Mouse (Mus musculus): ENCODE data around the gene Tex101. TPM values are rescaled to one million over a fixed set of nuclear protein-coding genes. Genes with fewer than 3 reads are reported as not detected.
"Not testable (repeated sequence)": the region's sequence is repeated elsewhere in the genome, so short reads cannot be mapped to it uniquely, and the experiment has no call there.

Gene Tex101
- not detected in 2 replicates for polyA plus RNA-seq (2015; fragmentation: Nextera tagmentation; extraction: Ambion mirVana)

- H3K36me3 ChIP-seq (ENCODE audit: control insufficient read depth, insufficient read depth): no peaks in the 10 kb centered on the region
- H3K4me1 ChIP-seq (replicated peaks; ENCODE audit: control insufficient read depth, insufficient read depth, low read length): no peaks in the 10 kb centered on the region
- ATAC-seq: no peak
- 93% methylated on average over 9 of the region's 9 CpGs for WGBS
- no peak within 1 kb of the TSS for H3K4me3 ChIP-seq (replicated peaks; ENCODE audit: low read length)
- no peaks in the 10 kb centered on the region for H3K27me3 ChIP-seq (replicated peaks; ENCODE audit: control insufficient read depth, insufficient read depth, low read length)
- no peak within 1 kb of the TSS for H3K4me2 ChIP-seq (ENCODE audit: low read length)
- H3K9me3 ChIP-seq (ENCODE audit: control insufficient read depth, low read length): no peaks in the 10 kb centered on the region
- H3K9ac ChIP-seq (replicated peaks; ENCODE audit: low read depth, low read length): no peak within 1 kb of the TSS
- H3K27ac ChIP-seq (ENCODE audit: low read length): no peak within 1 kb of the TSS
These were observed at the start of gene Tex101 for GRCm38 (mm10) chr7:24676575-24676974. TSS of gene Tex101 (minus strand) at chr7:24676675.

- Histone ChIP-seq H3K27ac (ENCODE audit: low read length) (no peak overlapping the region), H3K4me1 (replicated peaks; ENCODE audit: control insufficient read depth, insufficient read depth, low read length) (peaks cover 2% of the 10 kb centered on the region; the same call in 1 of the 2 replicates), H3K4me3 (replicated peaks; ENCODE audit: low read length) (no peak overlapping the region), H3K27me3 (replicated peaks; ENCODE audit: control insufficient read depth, insufficient read depth, low read length) (no peaks in the 10 kb centered on the region), H3K9me3 (ENCODE audit: control insufficient read depth, low read length) (no peaks in the 10 kb centered on the region), H3K4me2 (ENCODE audit: low read length) (no peak overlapping the region), H3K9ac (replicated peaks; ENCODE audit: low read depth, low read length) (no peak overlapping the region), H3K36me3 (ENCODE audit: control insufficient read depth, insufficient read depth) (no peaks in the 10 kb centered on the region)
- ATAC-seq: no peak
- 83% methylated on average over 6 of the region's 6 CpGs for WGBS
These were observed 38.6 kb upstream of the Tex101 start for GRCm38 (mm10) chr7:24715039-24715438.

DNA sequence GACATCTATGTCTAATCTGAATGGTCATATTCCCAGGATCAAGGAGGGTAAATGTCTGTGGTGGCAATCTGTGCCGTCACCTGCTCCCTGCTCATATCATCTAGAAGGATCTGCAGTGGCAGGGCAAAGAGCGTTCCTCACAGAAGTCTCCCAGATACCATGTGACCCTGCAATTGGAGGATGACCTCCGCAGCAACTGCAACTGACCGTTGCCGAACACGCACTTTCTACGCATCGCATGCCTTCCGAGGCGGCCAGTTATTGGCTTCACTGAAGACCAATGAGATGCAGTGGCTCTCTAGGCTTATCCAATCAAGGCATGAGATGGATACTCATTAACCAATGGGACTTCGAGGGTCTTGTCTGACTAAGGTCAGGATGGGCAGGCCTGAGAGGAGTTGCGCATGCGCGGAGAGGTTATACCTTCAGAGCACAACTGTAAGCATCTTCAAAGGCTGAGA lies 32.4 kb upstream of the Tex101 start, which contains the start of gene BC049730:
BC049730 (plus strand) TSS at position 411 of the 461 bp plus-strand sequence.
- WGBS: 95% methylated on average over 14 of the region's 14 CpGs
- no peaks in the 10 kb centered on the region for H3K27me3 ChIP-seq (replicated peaks; ENCODE audit: control insufficient read depth, insufficient read depth, low read length)
- H3K27ac ChIP-seq (ENCODE audit: low read length): no peak within 1 kb of the TSS
- H3K4me1 ChIP-seq (replicated peaks; ENCODE audit: control insufficient read depth, insufficient read depth, low read length): no peaks in the 10 kb centered on the region
- H3K9me3 ChIP-seq (ENCODE audit: control insufficient read depth, low read length): no peaks in the 10 kb centered on the region
- no peak within 1 kb of the TSS for H3K4me3 ChIP-seq (replicated peaks; ENCODE audit: low read length)
- no peak within 1 kb of the TSS for H3K4me2 ChIP-seq (ENCODE audit: low read length)
- no peaks in the 10 kb centered on the region for H3K36me3 ChIP-seq (ENCODE audit: control insufficient read depth, insufficient read depth)
- H3K9ac ChIP-seq (replicated peaks; ENCODE audit: low read depth, low read length): no peak within 1 kb of the TSS
- no peak for ATAC-seq

- not testable (repeated sequence) for H3K9ac ChIP-seq (replicated peaks; ENCODE audit: low read depth, low read length); H3K4me2 ChIP-seq (ENCODE audit: low read length); ATAC-seq; H3K27ac ChIP-seq (ENCODE audit: low read length); H3K4me3 ChIP-seq (replicated peaks; ENCODE audit: low read length); H3K36me3 ChIP-seq (ENCODE audit: control insufficient read depth, insufficient read depth); H3K4me1 ChIP-seq (replicated peaks; ENCODE audit: control insufficient read depth, insufficient read depth, low read length); H3K27me3 ChIP-seq (replicated peaks; ENCODE audit: control insufficient read depth, insufficient read depth, low read length); H3K9me3 ChIP-seq (ENCODE audit: control insufficient read depth, low read length)
- 89% methylated on average over 9 of the region's 9 CpGs for WGBS
These were observed 26.4 kb upstream of the Tex101 start for GRCm38 (mm10) chr7:24702841-24703240.

DNA sequence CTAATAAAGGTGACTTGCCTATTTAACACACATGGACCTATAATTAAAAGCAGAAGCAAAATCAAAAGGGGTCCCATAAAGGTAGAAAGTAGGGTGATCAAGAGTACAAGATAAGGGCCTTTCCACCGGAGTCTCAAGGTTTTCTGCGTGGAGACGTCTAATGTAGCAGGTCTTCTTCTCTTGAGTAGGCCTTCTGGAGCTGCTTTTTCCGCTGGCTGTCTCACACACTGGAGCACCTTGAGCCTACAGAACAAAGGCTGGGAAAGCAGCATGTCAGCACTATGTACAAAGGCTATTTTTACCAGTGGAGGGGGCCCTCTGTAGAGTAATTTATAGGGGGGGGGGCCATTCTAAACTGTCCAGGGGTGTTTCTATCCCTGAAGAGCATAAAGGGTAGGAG lies 21.4 kb upstream of the Tex101 start:
- H3K4me2 ChIP-seq (ENCODE audit: low read length); H3K9me3 ChIP-seq (ENCODE audit: control insufficient read depth, low read length); H3K9ac ChIP-seq (replicated peaks; ENCODE audit: low read depth, low read length); H3K4me3 ChIP-seq (replicated peaks; ENCODE audit: low read length); H3K27ac ChIP-seq (ENCODE audit: low read length); H3K4me1 ChIP-seq (replicated peaks; ENCODE audit: control insufficient read depth, insufficient read depth, low read length); H3K36me3 ChIP-seq (ENCODE audit: control insufficient read depth, insufficient read depth); H3K27me3 ChIP-seq (replicated peaks; ENCODE audit: control insufficient read depth, insufficient read depth, low read length); ATAC-seq: not testable (repeated sequence)
- 92% methylated on average over 4 of the region's 4 CpGs for WGBS

GRCm38 (mm10) chr7:24692693-24693092 lies 16.2 kb upstream of the Tex101 start:
- not testable (repeated sequence) for H3K36me3 ChIP-seq (ENCODE audit: control insufficient read depth, insufficient read depth); H3K27me3 ChIP-seq (replicated peaks; ENCODE audit: control insufficient read depth, insufficient read depth, low read length); H3K9ac ChIP-seq (replicated peaks; ENCODE audit: low read depth, low read length); H3K27ac ChIP-seq (ENCODE audit: low read length); H3K9me3 ChIP-seq (ENCODE audit: control insufficient read depth, low read length); H3K4me1 ChIP-seq (replicated peaks; ENCODE audit: control insufficient read depth, insufficient read depth, low read length); ATAC-seq; H3K4me2 ChIP-seq (ENCODE audit: low read length); H3K4me3 ChIP-seq (replicated peaks; ENCODE audit: low read length)
- WGBS: 79% methylated on average over 2 of the region's 3 CpGs

GRCm38 (mm10) chr7:24687519-24687918 lies 11.0 kb upstream of the Tex101 start:
- H3K4me1 ChIP-seq (replicated peaks; ENCODE audit: control insufficient read depth, insufficient read depth, low read length); H3K27ac ChIP-seq (ENCODE audit: low read length); H3K4me2 ChIP-seq (ENCODE audit: low read length); H3K9me3 ChIP-seq (ENCODE audit: control insufficient read depth, low read length); ATAC-seq; H3K4me3 ChIP-seq (replicated peaks; ENCODE audit: low read length); H3K27me3 ChIP-seq (replicated peaks; ENCODE audit: control insufficient read depth, insufficient read depth, low read length); H3K36me3 ChIP-seq (ENCODE audit: control insufficient read depth, insufficient read depth); H3K9ac ChIP-seq (replicated peaks; ENCODE audit: low read depth, low read length): not testable (repeated sequence)
- 92% methylated on average over 10 of the region's 10 CpGs for WGBS

DNA sequence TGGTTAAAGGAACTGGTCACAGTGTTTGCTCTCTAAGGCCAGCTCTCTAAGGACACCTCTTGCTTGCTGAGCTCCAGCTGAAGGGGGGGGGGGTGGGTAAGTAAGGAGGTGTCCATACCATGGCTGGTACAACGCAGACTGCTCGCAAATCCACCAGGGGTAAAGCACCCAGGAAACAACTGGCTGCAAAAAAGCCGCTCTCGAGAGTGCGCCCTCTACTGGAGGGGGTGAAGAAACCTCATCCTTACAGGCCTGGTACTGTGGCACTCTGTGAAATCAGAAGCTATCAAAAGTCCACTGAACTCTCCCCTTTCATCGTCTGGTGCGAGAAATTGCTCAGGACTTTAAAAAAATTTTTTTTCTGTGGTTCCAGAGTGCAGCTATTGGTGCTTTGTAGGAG lies 7.6 kb upstream of the Tex101 start:
- H3K9me3 ChIP-seq (ENCODE audit: control insufficient read depth, low read length); H3K4me1 ChIP-seq (replicated peaks; ENCODE audit: control insufficient read depth, insufficient read depth, low read length); H3K4me3 ChIP-seq (replicated peaks; ENCODE audit: low read length); H3K4me2 ChIP-seq (ENCODE audit: low read length); H3K27me3 ChIP-seq (replicated peaks; ENCODE audit: control insufficient read depth, insufficient read depth, low read length); ATAC-seq; H3K9ac ChIP-seq (replicated peaks; ENCODE audit: low read depth, low read length); H3K36me3 ChIP-seq (ENCODE audit: control insufficient read depth, insufficient read depth); H3K27ac ChIP-seq (ENCODE audit: low read length): not testable (repeated sequence)
- 81% methylated on average over 7 of the region's 7 CpGs for WGBS

DNA sequence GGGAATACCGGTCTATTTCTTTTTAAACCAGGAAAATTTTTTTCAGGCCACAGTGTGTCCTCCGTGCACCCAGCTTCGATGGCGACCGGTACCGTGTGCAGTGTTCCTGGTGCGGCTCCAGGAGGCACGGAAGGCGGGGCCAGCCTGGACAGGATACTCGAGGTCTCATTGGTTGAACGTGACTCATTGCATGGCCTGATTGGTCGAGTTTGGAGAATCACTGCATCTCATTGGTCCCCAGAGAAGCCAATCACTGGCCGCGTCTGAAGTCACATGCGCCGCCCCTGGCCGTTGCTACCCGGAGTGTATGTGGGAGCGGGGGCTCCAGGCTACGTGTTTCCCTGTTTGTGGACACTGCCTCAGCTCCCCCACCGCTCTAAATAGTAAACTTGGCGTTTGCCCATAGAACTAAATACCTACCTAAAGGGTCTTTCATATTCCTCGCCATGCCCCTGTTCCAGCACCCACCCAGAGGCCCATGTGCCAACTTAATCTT lies 4.5 kb downstream of the Tex101 start:
- H3K27ac ChIP-seq (ENCODE audit: low read length): no peak overlapping the region
- H3K4me3 ChIP-seq (replicated peaks; ENCODE audit: low read length): no peak overlapping the region
- WGBS: 89% methylated on average over 23 of the region's 23 CpGs
- H3K4me1 ChIP-seq (replicated peaks; ENCODE audit: control insufficient read depth, insufficient read depth, low read length): no peaks in the 10 kb centered on the region
- no peak overlapping the region for H3K9ac ChIP-seq (replicated peaks; ENCODE audit: low read depth, low read length)
- no peaks in the 10 kb centered on the region for H3K27me3 ChIP-seq (replicated peaks; ENCODE audit: control insufficient read depth, insufficient read depth, low read length)
- ATAC-seq: no peak
- H3K4me2 ChIP-seq (ENCODE audit: low read length): no peak overlapping the region
- H3K36me3 ChIP-seq (ENCODE audit: control insufficient read depth, insufficient read depth): no peaks in the 10 kb centered on the region
- H3K9me3 ChIP-seq (ENCODE audit: control insufficient read depth, low read length): no peaks in the 10 kb centered on the region

DNA sequence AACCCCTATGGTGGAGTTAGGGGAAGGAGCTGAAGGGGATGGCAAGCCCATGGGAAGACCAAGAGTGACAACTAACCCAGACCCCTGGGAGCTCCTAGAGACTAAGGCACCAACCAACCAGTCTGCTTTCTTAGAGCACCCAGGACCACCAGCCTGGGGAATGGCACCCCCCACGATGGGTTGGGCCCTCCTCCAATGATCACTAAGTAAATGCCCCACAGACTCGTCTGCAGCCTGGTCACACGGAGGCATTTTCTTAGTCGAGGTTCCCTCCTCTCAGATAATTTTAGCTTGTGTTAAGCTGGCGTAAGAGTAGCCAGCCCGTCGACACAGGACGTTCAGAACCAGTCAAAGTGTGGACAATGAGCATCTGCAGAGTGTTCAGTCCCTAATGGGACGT lies 11.5 kb downstream of the Tex101 start:
- Histone ChIP-seq H3K4me1 (replicated peaks; ENCODE audit: control insufficient read depth, insufficient read depth, low read length) (no peaks in the 10 kb centered on the region), H3K27ac (ENCODE audit: low read length) (no peak overlapping the region), H3K9me3 (ENCODE audit: control insufficient read depth, low read length) (no peaks in the 10 kb centered on the region)

More for the DNA sequence above, 11.5 kb downstream of the Tex101 start:
- no peak for ATAC-seq
- 80% methylated on average over 9 of the region's 9 CpGs for WGBS
- Histone ChIP-seq H3K4me2 (ENCODE audit: low read length) (no peak overlapping the region), H3K36me3 (ENCODE audit: control insufficient read depth, insufficient read depth) (no peaks in the 10 kb centered on the region), H3K27me3 (replicated peaks; ENCODE audit: control insufficient read depth, insufficient read depth, low read length) (no peaks in the 10 kb centered on the region), H3K9ac (replicated peaks; ENCODE audit: low read depth, low read length) (no peak overlapping the region), H3K4me3 (replicated peaks; ENCODE audit: low read length) (no peak overlapping the region)

Data from forebrain, embryonic 16.5 days (tissue).